Mouse (Mus musculus) spleen, adult 2 months (tissue): Measurements from ENCODE around the gene Efemp2.

ENCODE experiments used
- CTCF ChIP-seq: fragments of 200-500 bp; IDR thresholded peaks from 2 replicates; pipeline ENCODE4 v1.5.1; 2011; ENCODE audit warnings: mild to moderate bottlenecking, inconsistent platforms; ENCODE audit not compliant: insufficient read depth, insufficient read length, insufficient replicate concordance; ENCODE audit errors: extremely low read depth
- POLR2A ChIP-seq: fragments of 200-500 bp; IDR thresholded peaks from 2 replicates; pipeline ENCODE4 v1.6.1; 2011; ENCODE audit warnings: low read depth, low read length, inconsistent platforms

DNA sequence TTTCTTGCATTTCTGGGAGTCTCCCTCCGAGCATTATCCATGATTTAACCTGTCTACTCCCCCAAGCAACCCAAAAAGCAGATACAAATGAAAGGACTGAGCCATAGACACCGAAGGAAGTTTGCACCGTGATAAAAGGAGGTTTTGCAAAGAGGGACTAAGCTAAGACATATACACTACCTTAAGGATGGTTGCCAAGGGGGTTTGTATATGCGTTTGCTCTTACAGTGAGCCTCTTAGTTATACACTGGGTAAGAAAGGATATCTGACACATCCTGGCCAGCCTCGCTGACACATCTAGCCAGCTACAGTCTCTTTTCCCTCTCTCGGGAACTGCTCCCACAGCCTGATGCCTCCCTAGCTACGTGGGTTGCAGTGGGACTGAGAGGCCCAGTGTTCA is 39.8 kb upstream of the Efemp2 start:
- TF ChIP-seq CTCF (no peak), POLR2A (no peak)
